Mouse (Mus musculus) kidney, postnatal 0 days (tissue): ENCODE measurements around the gene Tec. TPM values are rescaled to one million over a fixed set of nuclear protein-coding genes. Genes with fewer than 3 reads are reported as not detected.
A peak's percentile ranks its signal among the peaks of the same experiment; 100 is the strongest.

Source experiments
- ATAC-seq: fragments of 200-750 bp; cut with Nextera tagmentation; replicated peaks from 2 replicates; pipeline ENCODE4 v1.8.0; 2017; ENCODE audit warnings: low read depth, moderate number of reproducible peaks, moderate TSS enrichment, moderate library complexity; ENCODE audit not compliant: low FRiP score
- DNase-seq: peaks from one replicate; pipeline ENCODE4 v3.0.0-alpha.2; 2016; ENCODE audit warnings: low spot score
- H3K27ac ChIP-seq: fragments of 300-500 bp; sonication (generic); 2 replicates; pipeline ENCODE4 v1.5.1; 2014; ENCODE audit warnings: mild to moderate bottlenecking
- H3K27me3 ChIP-seq: fragments of 300-500 bp; sonication (generic); 2 replicates; pipeline ENCODE4 v1.6.1; 2014; ENCODE audit warnings: low read length, mixed read lengths; ENCODE audit not compliant: insufficient read depth
- H3K36me3 ChIP-seq: fragments of 300-500 bp; sonication (generic); 2 replicates; pipeline ENCODE4 v1.6.1; 2014; ENCODE audit warnings: low read length, mixed read lengths; ENCODE audit not compliant: insufficient read depth
- H3K4me1 ChIP-seq: fragments of 300-500 bp; sonication (generic); replicated peaks from 2 replicates; pipeline ENCODE4 v1.6.1; 2014; ENCODE audit warnings: antibody characterized with exemption, low read length, mixed read lengths; ENCODE audit not compliant: insufficient read depth
- H3K4me2 ChIP-seq: fragments of 300-500 bp; sonication (generic); 2 replicates; pipeline ENCODE4 v1.6.1; 2014; ENCODE audit warnings: mild to moderate bottlenecking, low read length, moderate library complexity, mixed read lengths
- H3K4me3 ChIP-seq: fragments of 300-500 bp; sonication (generic); replicated peaks from 2 replicates; pipeline ENCODE4 v1.5.1; 2014; ENCODE audit warnings: low read depth, low read length
- H3K9ac ChIP-seq: fragments of 300-500 bp; sonication (generic); 2 replicates; pipeline ENCODE4 v1.6.1; 2014; ENCODE audit warnings: low read depth, low read length
- H3K9me3 ChIP-seq: fragments of 300-500 bp; sonication (generic); replicated peaks from 2 replicates; pipeline ENCODE4 v1.6.1; 2016; ENCODE audit warnings: low read length, inconsistent platforms, mixed read lengths
- CTCF ChIP-seq: IDR thresholded peaks from 2 replicates; pipeline ENCODE4 v1.5.1; 2016; ENCODE audit warnings: antibody characterized with exemption, low read depth, mild to moderate bottlenecking, moderate library complexity
- WGBS: fragments of 180-500 bp; shearing (Covaris S2); extraction: QIAGEN DNeasy Blood & Tissue Kit; methylation state at CpG from one replicate; pipeline ENCODE4 v1.1.7; 2014; 5-methylcytosine and 5-hydroxymethylcytosine counted together
- polyA plus RNA-seq: library from polyadenylated mRNA; unstranded; fragments of >200 nt; fragmentation: Nextera tagmentation; extraction: Ambion mirVana; gene quantifications from 2 replicates; pipeline ENCODE4 v1.2.1, GENCODE M21; 2015

Gene Tec
- polyA plus RNA-seq, 1 experiment from 2014 or later: 8.4 TPM

GRCm38 (mm10) chr5:72902876-72903516 lies 34.7 kb upstream of the Tec start:
- no peak overlapping the region for H3K9ac ChIP-seq
- 73% methylated on average over 3 of the region's 3 CpGs for WGBS
- no peak for TF ChIP-seq CTCF
- H3K9me3 ChIP-seq: no peaks in the 10 kb centered on the region
- no peak overlapping the region for H3K4me2 ChIP-seq
- no peak overlapping the region for H3K4me3 ChIP-seq
- no peaks in the 10 kb centered on the region for H3K27me3 ChIP-seq
- ATAC-seq (no peak), DNase-seq (peak; percentile 16)
- H3K4me1 ChIP-seq: no peaks in the 10 kb centered on the region
- no peak overlapping the region for H3K27ac ChIP-seq
- no peaks in the 10 kb centered on the region for H3K36me3 ChIP-seq

GRCm38 (mm10) chr5:72902312-72902711 lies 34.0 kb upstream of the Tec start:
- Histone ChIP-seq H3K27me3 (no peaks in the 10 kb centered on the region), H3K4me1 (no peaks in the 10 kb centered on the region), H3K4me2 (no peak overlapping the region), H3K36me3 (no peaks in the 10 kb centered on the region), H3K9me3 (no peaks in the 10 kb centered on the region), H3K4me3 (no peak overlapping the region), H3K27ac (no peak overlapping the region), H3K9ac (no peak overlapping the region)
- TF ChIP-seq CTCF: no peak
- no peak for ATAC-seq
- 73% methylated on average over 3 of the region's 3 CpGs for WGBS
- no peak for DNase-seq

- Histone ChIP-seq H3K27ac (no peak overlapping the region), H3K4me3 (no peak overlapping the region), H3K4me2 (no peak overlapping the region), H3K9ac (no peak overlapping the region), H3K4me1 (no peaks in the 10 kb centered on the region), H3K27me3 (no peaks in the 10 kb centered on the region), H3K36me3 (no peaks in the 10 kb centered on the region), H3K9me3 (no peaks in the 10 kb centered on the region)
- TF ChIP-seq CTCF: no peak
- ATAC-seq (no peak), DNase-seq (no peak)
- WGBS: 91% methylated on average over 4 of the region's 4 CpGs
Measured at GRCm38 (mm10) chr5:72901866-72902265, 33.6 kb upstream of the Tec start.

- 89% methylated on average over 8 of the region's 8 CpGs for WGBS
- no peak for ATAC-seq
Measured at GRCm38 (mm10) chr5:72899255-72899654, 31.0 kb upstream of the Tec start.

GRCm38 (mm10) chr5:72897998-72898397 lies 29.7 kb upstream of the Tec start:
- no peaks in the 10 kb centered on the region for H3K36me3 ChIP-seq
- H3K9me3 ChIP-seq: no peaks in the 10 kb centered on the region
- H3K27ac ChIP-seq: no peak overlapping the region
- no peak overlapping the region for H3K4me3 ChIP-seq
- H3K4me1 ChIP-seq: no peaks in the 10 kb centered on the region
- TF ChIP-seq CTCF: no peak
- H3K4me2 ChIP-seq: no peak overlapping the region
- H3K27me3 ChIP-seq: no peaks in the 10 kb centered on the region
- WGBS: 36% methylated on average over 6 of the region's 6 CpGs
- ATAC-seq: no peak
- DNase-seq: no peak
- H3K9ac ChIP-seq: no peak overlapping the region

More at GRCm38 (mm10) chr5:72899255-72899654, 31.0 kb upstream of the Tec start:
- Histone ChIP-seq H3K9me3 (no peaks in the 10 kb centered on the region), H3K4me2 (no peak overlapping the region), H3K36me3 (no peaks in the 10 kb centered on the region), H3K9ac (no peak overlapping the region), H3K4me3 (no peak overlapping the region), H3K27ac (no peak overlapping the region), H3K27me3 (no peaks in the 10 kb centered on the region), H3K4me1 (no peaks in the 10 kb centered on the region)
- DNase-seq: no peak
- no peak for TF ChIP-seq CTCF

GRCm38 (mm10) chr5:72896478-72897279 lies 28.4 kb upstream of the Tec start:
- no peak for TF ChIP-seq CTCF
- 67% methylated on average over 18 of the region's 18 CpGs for WGBS
- no peak overlapping the region for H3K9ac ChIP-seq
- no peak overlapping the region for H3K4me3 ChIP-seq
- ATAC-seq: no peak
- no peak overlapping the region for H3K27ac ChIP-seq
- no peaks in the 10 kb centered on the region for H3K4me1 ChIP-seq
- H3K4me2 ChIP-seq: no peak overlapping the region
- DNase-seq: no peak
- no peaks in the 10 kb centered on the region for H3K27me3 ChIP-seq
- H3K36me3 ChIP-seq: no peaks in the 10 kb centered on the region
- no peaks in the 10 kb centered on the region for H3K9me3 ChIP-seq
